25 mouse cellular contexts compared by ENCODE assay signal in genomic region chr7:98316568-98316967, GRCm38 (mm10). TPM values are rescaled to one million over a fixed set of nuclear protein-coding genes. Genes with fewer than 3 reads are reported as not detected.
DNase-seq lines count a peak whose midpoint lies in the region; ATAC-seq and TF ChIP-seq lines count a peak whose summit lies in the region.
"Had no signal": no experiment of that assay in that cellular context is flagged by ENCODE, and none has a peak within 500 bp of the region (broad histone marks: within the 10 kb centered on the region; RNA-seq: fewer than 3 reads in every experiment).

No protein-coding gene starts in this region.

- no peak; the same call in 1 of the 2 replicates for TF ChIP-seq CTCF in kidney, adult 2 months (conservative IDR thresholded peaks at IDR 0.05; ENCODE audit: insufficient read depth, insufficient read length, low read depth, low read length)

- ATAC-seq in kidney, embryonic 16.5 days (ENCODE audit: low FRiP score, low TSS enrichment), result no peak
- ATAC-seq in neural tube, embryonic 15.5 days (ENCODE audit: low FRiP score), result no peak
- ATAC-seq in monocyte, adult 5-6 weeks (replicated peaks; ENCODE audit: insufficient number of reproducible peaks, low FRiP score, low TSS enrichment, poor library complexity, severe bottlenecking), result peak; percentile 72
- ATAC-seq: activated CD4-positive, CD25-positive, alpha-beta regulatory T cell, adult 4 months; forebrain, embryonic 15.5 days; midbrain, embryonic 13.5 days had no signal

- H3K27ac ChIP-seq in kidney, adult 2 months (ENCODE audit: insufficient read depth, low read depth, low read length), result no peak overlapping the region
- H3K27ac ChIP-seq in kidney, embryonic 16.5 days (ENCODE audit: low read length), result no peak overlapping the region
- no peak overlapping the region for H3K27ac ChIP-seq in neural tube, embryonic 15.5 days (replicated peaks)
- H3K27ac ChIP-seq: embryonic facial prominence, embryonic 15.5 days; forebrain, embryonic 15.5 days; heart, embryonic 13.5 days; hindbrain, embryonic 12.5 days; liver, embryonic 14.5 days; midbrain, embryonic 13.5 days; neural tube, embryonic 13.5 days had no signal

- no peaks in the 10 kb centered on the region for H3K27me3 ChIP-seq in kidney, adult 2 months (replicated peaks; ENCODE audit: control insufficient read depth, insufficient read depth, low read length)
- no peaks in the 10 kb centered on the region for H3K27me3 ChIP-seq in kidney, embryonic 16.5 days (ENCODE audit: insufficient read depth, low read length)
- H3K27me3 ChIP-seq in neural tube, embryonic 15.5 days (replicated peaks), result no peaks in the 10 kb centered on the region
- H3K27me3 ChIP-seq: embryonic facial prominence, embryonic 15.5 days; hindbrain, embryonic 12.5 days; midbrain, embryonic 13.5 days had no signal

- no peaks in the 10 kb centered on the region for H3K4me1 ChIP-seq in kidney, adult 2 months (ENCODE audit: control insufficient read depth, insufficient read depth, low read length)
- H3K4me1 ChIP-seq in kidney, embryonic 16.5 days (ENCODE audit: insufficient read depth, low read length), result no peaks in the 10 kb centered on the region
- no peaks in the 10 kb centered on the region for H3K4me1 ChIP-seq in neural tube, embryonic 15.5 days
- H3K4me1 ChIP-seq: embryonic facial prominence, embryonic 15.5 days; forebrain, embryonic 15.5 days; heart, embryonic 13.5 days; hindbrain, embryonic 12.5 days; midbrain, embryonic 13.5 days; neural tube, embryonic 13.5 days had no signal

- TF ChIP-seq POLR2A in kidney, adult 2 months (IDR thresholded peaks at IDR 0.05; ENCODE audit: low read depth, low read length), result no peak

- no peak overlapping the region for H3K9ac ChIP-seq in kidney, embryonic 16.5 days (replicated peaks; ENCODE audit: low read length)
- H3K9ac ChIP-seq in neural tube, embryonic 15.5 days (replicated peaks), result no peak overlapping the region
- H3K9ac ChIP-seq: embryonic facial prominence, embryonic 15.5 days; forebrain, embryonic 15.5 days; heart, embryonic 13.5 days; hindbrain, embryonic 12.5 days; liver, embryonic 14.5 days; midbrain, embryonic 13.5 days; neural tube, embryonic 13.5 days had no signal

- H3K36me3 ChIP-seq in kidney, adult 2 months (ENCODE audit: control insufficient read depth, insufficient read depth, low read length), result no peaks in the 10 kb centered on the region
- no peaks in the 10 kb centered on the region for H3K36me3 ChIP-seq in kidney, embryonic 16.5 days (ENCODE audit: insufficient read depth, low read length)
- H3K36me3 ChIP-seq in neural tube, embryonic 15.5 days, result no peaks in the 10 kb centered on the region
- H3K36me3 ChIP-seq: embryonic facial prominence, embryonic 15.5 days; forebrain, embryonic 15.5 days; heart, embryonic 13.5 days; hindbrain, embryonic 12.5 days; midbrain, embryonic 13.5 days; neural tube, embryonic 13.5 days had no signal

- DNase-seq in kidney, adult 2 months, result peak; percentile 21
- peak; percentile 10 for DNase-seq in neural tube, embryonic 10.5 days (ENCODE audit: extremely low spot score, low spot score)
- DNase-seq in adrenal gland, postnatal 10 days, result peak; percentile 54
- DNase-seq in layer of hippocampus, adult 9-11 months, result no peak
- DNase-seq in urinary bladder, adult 2 months (ENCODE audit: low spot score), result no peak
- DNase-seq: cerebellum, adult 9-10 months; gastrocnemius, postnatal 10 days; heart, postnatal 14 days; kidney, adult 18-20 months; right cerebral cortex, postnatal 14 days; spleen, adult 18-20 months had no signal

- H3K4me3 ChIP-seq in kidney, adult 2 months (ENCODE audit: insufficient read depth, low read depth, low read length), result no peak overlapping the region
- no peak overlapping the region for H3K4me3 ChIP-seq in kidney, embryonic 16.5 days (ENCODE audit: low read length)
- no peak overlapping the region for H3K4me3 ChIP-seq in neural tube, embryonic 15.5 days (replicated peaks)
- H3K4me3 ChIP-seq: embryonic facial prominence, embryonic 15.5 days; forebrain, embryonic 15.5 days; heart, embryonic 13.5 days; hindbrain, embryonic 12.5 days; megakaryocyte, embryonic 14.5 days; midbrain, embryonic 13.5 days; neural tube, embryonic 13.5 days had no signal

- no peaks in the 10 kb centered on the region for H3K9me3 ChIP-seq in kidney, embryonic 16.5 days (ENCODE audit: low read length)
- H3K9me3 ChIP-seq in neural tube, embryonic 15.5 days (replicated peaks), result no peaks in the 10 kb centered on the region
- H3K9me3 ChIP-seq: embryonic facial prominence, embryonic 15.5 days; forebrain, embryonic 15.5 days; heart, embryonic 13.5 days; hindbrain, embryonic 12.5 days; megakaryocyte, embryonic 14.5 days; midbrain, embryonic 13.5 days; neural tube, embryonic 13.5 days had no signal

- no peak overlapping the region for H3K4me2 ChIP-seq in kidney, embryonic 16.5 days (replicated peaks; ENCODE audit: low read depth, low read length)
- H3K4me2 ChIP-seq in neural tube, embryonic 15.5 days, result no peak overlapping the region
- H3K4me2 ChIP-seq: embryonic facial prominence, embryonic 15.5 days; forebrain, embryonic 15.5 days; heart, embryonic 13.5 days; hindbrain, embryonic 12.5 days; midbrain, embryonic 13.5 days; neural tube, embryonic 13.5 days had no signal

- 37% methylated on average over 2 of the region's 2 CpGs for WGBS in kidney, adult 2 months
- WGBS in kidney, embryonic 16.5 days, result 45% methylated on average over 2 of the region's 2 CpGs
- 54% methylated on average over 2 of the region's 2 CpGs for WGBS in neural tube, embryonic 15.5 days

RNA-seq across cellular contexts. Expression of gene Acer3, which starts 4.4 kb away (rescaled TPM):
- 8.1 and 11.9 TPM in 2 replicates for polyA plus RNA-seq in kidney, adult 2 months (2012; rRNA removed)
- polyA plus RNA-seq in kidney, embryonic 16.5 days (2015; fragmentation: Nextera tagmentation; extraction: Ambion mirVana), result 27.4 and 32.3 TPM in 2 replicates
- polyA plus RNA-seq in neural tube, embryonic 15.5 days (2015; fragmentation: Nextera tagmentation; extraction: Ambion mirVana), result 28.3 and 28.4 TPM in 2 replicates
- 10 to 100 TPM; 18.4 to 20.7 TPM for total RNA-seq in adrenal gland, postnatal 10 days (2021)
- 111 to 164 TPM (median 121 TPM) in 3 replicates for total RNA-seq in monocyte, adult 5-6 weeks (2017)
- 26.7 and 32.4 TPM in 2 replicates for polyA plus RNA-seq in urinary bladder, adult 2 months (2012; rRNA removed)

RNA-seq across cellular contexts. Expression of gene Tsku, which starts 44.6 kb away (rescaled TPM):
- 9.5 and 13.1 TPM in 2 replicates for polyA plus RNA-seq in kidney, adult 2 months (2012; rRNA removed)
- 7.3 and 9.9 TPM in 2 replicates for polyA plus RNA-seq in kidney, embryonic 16.5 days (2015; fragmentation: Nextera tagmentation; extraction: Ambion mirVana)
- 6.3 and 7.1 TPM in 2 replicates for polyA plus RNA-seq in neural tube, embryonic 15.5 days (2015; fragmentation: Nextera tagmentation; extraction: Ambion mirVana)
- 1 to 10 TPM; 7.0 to 7.2 TPM for total RNA-seq in adrenal gland, postnatal 10 days (2021)
- not detected in 3 replicates for total RNA-seq in monocyte, adult 5-6 weeks (2017)
- polyA plus RNA-seq in urinary bladder, adult 2 months (2012; rRNA removed), result 199 and 219 TPM in 2 replicates
- total RNA-seq: common myeloid progenitor, adult 5-6 weeks; granulocyte monocyte progenitor cell, adult 5-6 weeks had no signal
- polyA plus RNA-seq: activated CD4-positive, CD25-positive, alpha-beta regulatory T cell, adult 4 months had no signal

Comparison
In these comparisons a context has a peak if more than half of its experiments do, and no peak if none do; other contexts are left out.
1. DNase-seq: peak in kidney, adult 2 months (single experiment), neural tube, embryonic 10.5 days (single experiment) and adrenal gland, postnatal 10 days (single experiment); none in layer of hippocampus, adult 9-11 months (single experiment) and urinary bladder, adult 2 months (single experiment).
2. RNA of gene Tsku, which starts 44.6 kb away (polyA plus RNA-seq): 199 to 219 TPM in urinary bladder, adult 2 months; 9.5 to 13.1 TPM in kidney, adult 2 months, 7.3 to 9.9 TPM in kidney, embryonic 16.5 days and 6.3 to 7.1 TPM in neural tube, embryonic 15.5 days; every median in the first group is over 10 times any median in the second.